Mouse (Mus musculus) CH12.LX (cell line): ENCODE results near the gene Bicc1. TPM values are rescaled to one million over a fixed set of nuclear protein-coding genes. Genes with fewer than 3 reads are reported as not detected.

Experiments used
- DNase-seq: peaks from one replicate; pipeline ENCODE4 v3.0.0-alpha.2; 2013; ENCODE audit errors: extremely low read depth
- H3K27ac ChIP-seq: 2 replicates; pipeline ENCODE4 v1.5.1; 2012; ENCODE audit warnings: low read depth, mild to moderate bottlenecking, control low read depth, moderate library complexity; ENCODE audit not compliant: insufficient read depth
- H3K27me3 ChIP-seq: replicated peaks from 2 replicates; pipeline ENCODE3; 2012; ENCODE audit warnings: inconsistent platforms
- H3K36me3 ChIP-seq, 2 experiments: replicated peaks in 1 of 2; 2 replicates each; pipeline versions ENCODE3 to v1.6.1; 2012; ENCODE audit warnings: inconsistent platforms in 1 of 2, low read length in 1 of 2, mild to moderate bottlenecking in 1 of 2, mixed read lengths in 1 of 2, moderate library complexity in 1 of 2; ENCODE audit not compliant: control insufficient read depth in 1 of 2, insufficient read depth in 1 of 2
- H3K4me1 ChIP-seq, 2 experiments: 2 replicates each; pipeline ENCODE4 v1.6.1; 2012; ENCODE audit warnings: inconsistent platforms in 1 of 2, moderate library complexity in 1 of 2; ENCODE audit not compliant: insufficient read depth in 2 of 2, control insufficient read depth in 1 of 2
- H3K4me2 ChIP-seq: 2 replicates; pipeline ENCODE4 v1.6.1; 2012; ENCODE audit warnings: low read depth, mild to moderate bottlenecking, control low read depth; ENCODE audit not compliant: poor library complexity, insufficient read depth, severe bottlenecking
- H3K4me3 ChIP-seq, 3 experiments: fragments of 150-350 bp in 1 of 3; sonication (generic) in 1 of 3; replicated peaks in 1 of 3; 2 replicates each; pipeline versions ENCODE3 to v1.5.1; 2011 to 2012; ENCODE audit warnings: low read depth in 2 of 3, low read length in 2 of 3, mild to moderate bottlenecking in 2 of 3, moderate library complexity in 2 of 3, control low read depth in 1 of 3, improper control_type of control experiment in 1 of 3, inconsistent platforms in 1 of 3, mixed read lengths in 1 of 3; ENCODE audit not compliant: poor library complexity in 1 of 3
- H3K79me2 ChIP-seq: replicated peaks from 2 replicates; pipeline ENCODE4 v1.6.1; 2012; ENCODE audit warnings: mild to moderate bottlenecking, moderate library complexity; ENCODE audit not compliant: control insufficient read depth, poor library complexity, insufficient read depth, severe bottlenecking; ENCODE audit errors: extremely low read depth
- H3K9ac ChIP-seq: 2 replicates; pipeline ENCODE4 v1.6.1; 2012; ENCODE audit warnings: low read depth, mild to moderate bottlenecking, control low read depth, moderate library complexity; ENCODE audit not compliant: insufficient read depth
- H3K9me3 ChIP-seq: replicated peaks from 2 replicates; pipeline ENCODE3; 2012; ENCODE audit warnings: low read length, inconsistent platforms, mixed read lengths
- CHD1 ChIP-seq: IDR thresholded peaks from 2 replicates; pipeline ENCODE4 v1.6.1; 2012; ENCODE audit warnings: low read depth, low read length, improper control_type of control experiment, inconsistent platforms
- CTCF ChIP-seq, 2 experiments: IDR thresholded peaks in 1 of 2; conservative IDR thresholded peaks in 1 of 2; 2 replicates each; pipeline ENCODE4 v1.5.1; 2011 to 2012; ENCODE audit warnings: low read depth in 2 of 2, low read length in 2 of 2, improper control_type of control experiment in 1 of 2, inconsistent platforms in 1 of 2, mild to moderate bottlenecking in 1 of 2, moderate library complexity in 1 of 2
- GABPA ChIP-seq: IDR thresholded peaks from 2 replicates; pipeline ENCODE4 v1.6.1; 2012; ENCODE audit warnings: low read depth, low read length, improper control_type of control experiment, inconsistent platforms; ENCODE audit not compliant: insufficient replicate concordance
- HCFC1 ChIP-seq: IDR thresholded peaks from 2 replicates; pipeline ENCODE4 v1.6.1; 2012; ENCODE audit warnings: low read depth, mild to moderate bottlenecking, inconsistent platforms, low read length, improper control_type of control experiment
- JUN ChIP-seq: IDR thresholded peaks from 2 replicates; pipeline ENCODE4 v1.6.1; 2011; ENCODE audit warnings: low read depth, mild to moderate bottlenecking, low read length, improper control_type of control experiment, moderate library complexity; ENCODE audit not compliant: insufficient read depth
- KAT2A ChIP-seq: IDR thresholded peaks from 2 replicates; pipeline ENCODE4 v1.6.1; 2012; ENCODE audit warnings: low read length, improper control_type of control experiment, inconsistent platforms; ENCODE audit not compliant: insufficient replicate concordance
- MEF2A ChIP-seq: IDR thresholded peaks from 2 replicates; pipeline ENCODE4 v1.6.1; 2014; ENCODE audit warnings: low read depth, mild to moderate bottlenecking, inconsistent platforms, low read length, improper control_type of control experiment, borderline replicate concordance
- MXI1 ChIP-seq: IDR thresholded peaks from 2 replicates; pipeline ENCODE4 v1.6.1; 2011; ENCODE audit warnings: mild to moderate bottlenecking, low read depth, low read length, improper control_type of control experiment
- NELFE ChIP-seq: IDR thresholded peaks from 2 replicates; pipeline ENCODE4 v1.6.1; 2011; ENCODE audit warnings: low read depth, low read length, improper control_type of control experiment
- PAX5 ChIP-seq: IDR thresholded peaks from 2 replicates; pipeline ENCODE4 v1.6.1; 2012; ENCODE audit warnings: low read length, inconsistent platforms, mixed read lengths
- POLR2A ChIP-seq: IDR thresholded peaks from 2 replicates; pipeline ENCODE4 v1.6.1; 2011; ENCODE audit warnings: low read depth, mild to moderate bottlenecking, improper control_type of control experiment, low read length
- POLR2AphosphoS2 ChIP-seq: IDR thresholded peaks from 2 replicates; pipeline ENCODE4 v1.6.1; 2011; ENCODE audit warnings: low read depth, low read length, improper control_type of control experiment
- RAD21 ChIP-seq: IDR thresholded peaks from 2 replicates; pipeline ENCODE4 v1.6.1; 2011; ENCODE audit warnings: low read depth, mild to moderate bottlenecking, low read length, improper control_type of control experiment, moderate library complexity
- SIN3A ChIP-seq: IDR thresholded peaks from 2 replicates; pipeline ENCODE4 v1.6.1; 2012; ENCODE audit warnings: low read length, improper control_type of control experiment, inconsistent platforms
- dilution Hi-C: fragments of 300-500 bp; cut with MboI; formaldehyde crosslinking; loops from 2 replicates; pipeline ENCODE4 v1.14.3; 2020; ENCODE audit warnings: low sequenced_read_pairs; ENCODE audit not compliant: extremely low pct_unique_long_range_greater_than_20kb, extremely low pct_ligation_motif_present
- in situ Hi-C: fragments of 300-500 bp; cut with MboI; formaldehyde crosslinking; loops from 3 replicates; pipeline ENCODE4 v1.14.3; 2019; ENCODE audit warnings: low sequenced_read_pairs, low pct_ligation_motif_present, low pct_unique_long_range_greater_than_20kb, mixed read lengths
- polyA plus RNA-seq: library from polyadenylated mRNA; unstranded; fragments of >175 nt; gene quantifications from 2 replicates; pipeline ENCODE4 v1.2.1, GENCODE M21; 2012; ENCODE audit warnings: low read depth; ENCODE audit not compliant: insufficient read length
- total RNA-seq, 2 experiments: library from RNA; depleted of rRNA; stranded (reverse); fragments of 300-350 nt in 1 of 2; fragments of >200 nt in 1 of 2; gene quantifications; 2 replicates each; pipeline ENCODE4 v1.2.3; 2012 to 2014

Bicc1 gene
- total and polyA plus RNA-seq, 3 experiments, result not detected

GRCm38 (mm10) chr10:71169171-71169570, 9.7 kb upstream of the Bicc1 start:
- Histone ChIP-seq H3K36me3 (no peaks in the 10 kb centered on the region), H3K27me3 (peaks cover 1% of the 10 kb centered on the region), H3K79me2 (no peaks in the 10 kb centered on the region)
- no peak for DNase-seq
- no peak for TF ChIP-seq RAD21
- TF ChIP-seq, all 38 proteins: peak for 0
- Histone ChIP-seq H3K9ac (no peak overlapping the region), H3K9me3 (peaks cover 5% of the 10 kb centered on the region), H3K27ac (no peak overlapping the region), H3K4me1 (no peaks in the 10 kb centered on the region), H3K4me3 (no peak overlapping the region), H3K4me2 (no peak overlapping the region)
- in situ Hi-C loops (no loop called here), dilution Hi-C loops (no loop called here)

DNA sequence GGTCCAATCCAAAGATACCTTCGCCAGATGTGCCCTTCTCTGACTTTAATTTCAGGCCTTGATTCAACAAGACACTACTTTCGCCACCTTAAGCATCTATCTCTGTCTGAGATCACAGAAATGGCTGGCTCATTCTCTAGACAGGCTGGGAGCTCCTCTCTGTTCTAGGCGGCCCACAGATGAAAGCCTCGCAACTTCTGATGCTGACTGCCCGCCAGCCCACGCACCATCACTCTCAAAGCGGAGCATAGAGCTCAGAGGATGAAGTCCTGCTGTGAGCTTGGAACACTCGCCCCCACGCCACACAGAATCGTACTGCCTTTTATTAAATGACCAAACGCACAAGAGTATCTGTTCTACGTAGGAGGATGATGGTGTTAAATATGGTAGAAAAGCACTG, 949 bp upstream of the Bicc1 start:
- DNase-seq, result no peak
- H3K27ac ChIP-seq, result no peak overlapping the region
- peaks cover 14% of the 10 kb centered on the region for H3K9me3 ChIP-seq
- TF ChIP-seq PAX5 (no peak), KAT2A (no peak), RAD21 (no peak), HCFC1 (no peak), MEF2A (no peak), JUN (no peak), GABPA (no peak), POLR2A (no peak), NELFE (no peak), CTCF (conservative IDR thresholded peaks at IDR 0.05 in 1 of 2, IDR thresholded peaks at IDR 0.05 in 1 of 2; ENCODE audit: low read depth in 2 of 2, low read length in 2 of 2) (no peak), CHD1 (no peak), POLR2AphosphoS2 (no peak)
- TF ChIP-seq, all 38 proteins: peak for 0
- no peaks in the 10 kb centered on the region for H3K79me2 ChIP-seq
- H3K36me3 ChIP-seq, result no peaks in the 10 kb centered on the region
- no peak overlapping the region for H3K4me3 ChIP-seq
- H3K4me1 ChIP-seq, result no peaks in the 10 kb centered on the region
- in situ Hi-C loops (no loop called here), dilution Hi-C loops (no loop called here)
- H3K4me2 ChIP-seq, result no peak overlapping the region
- no peak overlapping the region for H3K9ac ChIP-seq
- peaks cover 2% of the 10 kb centered on the region for H3K27me3 ChIP-seq

DNA sequence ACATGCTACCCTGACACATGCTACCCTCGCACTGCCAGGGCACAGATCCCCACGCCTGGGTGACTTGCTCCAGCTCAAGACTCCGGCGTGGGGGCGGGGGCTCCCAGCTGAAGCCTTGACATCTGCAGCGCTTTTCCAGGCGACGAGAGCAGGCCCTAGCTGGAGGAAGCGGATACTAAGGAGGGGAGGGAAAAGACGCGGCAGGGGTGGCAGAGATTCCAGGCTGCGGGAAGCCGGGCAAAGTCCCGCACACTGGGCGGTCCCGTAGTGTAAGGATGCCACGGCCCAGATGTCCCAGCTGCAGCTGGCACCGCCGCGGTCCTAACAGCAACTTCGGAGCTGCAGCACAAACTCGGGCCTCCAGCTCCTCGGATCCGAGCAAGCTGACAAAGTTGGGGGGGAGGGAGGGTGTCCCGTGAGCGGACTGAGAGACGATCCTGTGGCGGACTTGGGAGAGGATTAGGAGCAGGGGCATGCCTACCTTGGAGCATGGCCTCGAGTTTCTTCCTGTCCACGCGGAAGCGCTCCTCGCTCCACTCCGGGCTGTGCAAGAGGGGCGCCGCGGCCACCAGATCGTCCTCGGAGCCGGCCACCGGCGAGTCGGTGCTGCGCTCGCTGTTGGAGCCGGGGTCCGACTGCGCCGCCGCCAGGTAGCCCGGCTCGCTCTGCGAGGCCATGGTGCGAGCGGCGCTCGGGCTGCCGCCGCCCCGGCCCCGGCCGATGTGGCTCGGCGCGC, 392 bp downstream of the Bicc1 start:
- TF ChIP-seq PAX5 (no peak), CTCF (conservative IDR thresholded peaks at IDR 0.05 in 1 of 2, IDR thresholded peaks at IDR 0.05 in 1 of 2; ENCODE audit: low read depth in 2 of 2, low read length in 2 of 2) (no peak), GABPA (no peak), MXI1 (no peak), SIN3A (no peak)
- TF ChIP-seq, all 38 proteins: peak for 0
- H3K9ac ChIP-seq, result no peak overlapping the region
- H3K4me2 ChIP-seq, result no peak overlapping the region
- H3K4me3 ChIP-seq, result no peak overlapping the region
- DNase-seq, result no peak
- no peaks in the 10 kb centered on the region for H3K79me2 ChIP-seq
- H3K27ac ChIP-seq, result no peak overlapping the region
- dilution Hi-C loops (no loop called here), in situ Hi-C loops (no loop called here)
- peaks cover under 1% of the 10 kb centered on the region for H3K27me3 ChIP-seq
- H3K4me1 ChIP-seq, result no peaks in the 10 kb centered on the region
- H3K9me3 ChIP-seq, result peaks cover 14% of the 10 kb centered on the region
- no peaks in the 10 kb centered on the region for H3K36me3 ChIP-seq
